Mouse (Mus musculus) bone marrow macrophage, adult 2 months (primary cell): Measurements from ENCODE around the gene Nat8f2.

ENCODE experiments used
- CTCF ChIP-seq: IDR thresholded peaks from 2 replicates; pipeline ENCODE4 v1.5.1; 2012; ENCODE audit warnings: low read depth, mild to moderate bottlenecking, low read length, moderate library complexity
- POLR2A ChIP-seq: IDR thresholded peaks from 2 replicates; pipeline ENCODE4 v1.6.1; 2012; ENCODE audit warnings: mild to moderate bottlenecking, low read depth, low read length, borderline replicate concordance

GRCm38 (mm10) chr6:85822286-85822685 is 46.7 kb downstream of the Nat8f2 start:
- no peak for TF ChIP-seq CTCF
- no peak for TF ChIP-seq POLR2A
